Mouse (Mus musculus): Measurements from ENCODE around the gene Sgcg.

GRCm38 (mm10) chr14:61210111-61210510 lies 48.2 kb downstream of the Sgcg start:
- TF ChIP-seq POLR2A (IDR thresholded peaks at IDR 0.05; ENCODE audit: control insufficient read depth, low read depth, low read length): no peak
- no peak for TF ChIP-seq CTCF (IDR thresholded peaks at IDR 0.05; ENCODE audit: control insufficient read depth, insufficient read depth, insufficient replicate concordance, low read depth, low read length)

Data from testis, adult 2 months (tissue).